Mouse (Mus musculus) fat pad, adult 2 months (tissue): Measurements from ENCODE around the gene Nfkbil1.

Source experiments
- DNase-seq: peaks from one replicate; pipeline ENCODE4 v3.0.0-alpha.2; 2011; ENCODE audit warnings: low read depth, low spot score; ENCODE audit errors: extremely low read depth

Gene Nfkbil1

GRCm38 (mm10) chr17:35185639-35186611 is 49.7 kb downstream of the Nfkbil1 start:
- no peak for DNase-seq

- DNase-seq = no peak
Measured at GRCm38 (mm10) chr17:35180093-35180492, 55.5 kb downstream of the Nfkbil1 start.

GRCm38 (mm10) chr17:35178528-35178927 is 57.1 kb downstream of the Nfkbil1 start:
- DNase-seq = no peak

- DNase-seq = no peak
Measured at GRCm38 (mm10) chr17:35175968-35176367, 59.6 kb downstream of the Nfkbil1 start, which contains the start of gene Aif1. Gene Aif1 (minus strand): TSS chr17:35176068.

- no peak for DNase-seq
Measured at GRCm38 (mm10) chr17:35175382-35175781, 60.2 kb downstream of the Nfkbil1 start.

- DNase-seq = no peak
Measured at GRCm38 (mm10) chr17:35174201-35174977, 61.2 kb downstream of the Nfkbil1 start.

- no peak for DNase-seq
Measured at GRCm38 (mm10) chr17:35173329-35173728, 62.3 kb downstream of the Nfkbil1 start.

- DNase-seq = no peak
Measured at GRCm38 (mm10) chr17:35172445-35173234, 63.0 kb downstream of the Nfkbil1 start.
